Mouse (Mus musculus) adrenal gland, postnatal 14 days (tissue): ENCODE data around the gene Cxcl14. TPM values are rescaled to one million over a fixed set of nuclear protein-coding genes. Genes with fewer than 3 reads are reported as not detected.

ENCODE experiments used
- DNase-seq: peaks from one replicate; pipeline ENCODE4 v3.0.0; 2021; ENCODE audit warnings: mixed read lengths
- total RNA-seq: library from RNA; stranded (reverse); gene quantifications from 2 replicates; pipeline ENCODE4 v1.2.3, GENCODE M21; 2021

Gene Cxcl14
- total RNA-seq, 1 experiment from 2014 or later = 27.3 TPM

DNA sequence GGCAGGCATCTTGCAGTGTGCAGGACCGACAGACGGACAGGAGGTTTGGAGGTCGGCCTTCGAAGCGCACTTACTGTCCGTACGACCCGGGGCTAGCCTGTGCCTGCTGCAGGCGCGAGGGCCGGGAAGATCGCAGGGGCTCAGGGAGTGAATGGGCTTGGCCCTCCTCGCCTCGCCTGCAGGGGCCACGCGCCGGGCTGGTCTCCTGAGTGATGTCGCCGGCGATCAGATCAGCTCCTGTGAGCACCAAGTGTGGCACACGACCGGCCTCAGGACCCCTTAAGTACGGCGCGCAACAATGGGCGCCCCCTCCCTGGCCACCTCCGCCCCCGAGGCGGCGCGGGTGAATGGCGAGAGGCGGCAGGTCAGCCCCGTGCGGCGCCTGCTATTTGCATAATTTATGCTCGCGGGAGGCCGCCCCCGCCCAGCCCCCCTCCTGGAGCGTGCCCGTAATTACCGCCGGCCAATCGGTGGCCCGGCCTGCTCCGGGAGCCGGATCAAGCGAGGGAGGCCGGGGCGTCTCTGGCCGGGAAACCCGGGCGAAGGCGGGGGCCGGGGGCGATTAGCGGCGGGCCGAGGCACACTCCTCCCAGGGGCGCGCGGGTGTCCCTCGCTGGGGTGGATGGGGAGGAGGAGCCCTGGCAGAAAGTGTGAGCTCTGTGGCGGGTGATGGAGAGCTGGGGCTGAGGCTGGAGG is 44.3 kb downstream of the Cxcl14 start, which contains the start of gene Neurog1:
TSS of gene Neurog1 (minus strand) at position 240 of the 696 bp plus-strand sequence.
- DNase-seq = no peak

DNA sequence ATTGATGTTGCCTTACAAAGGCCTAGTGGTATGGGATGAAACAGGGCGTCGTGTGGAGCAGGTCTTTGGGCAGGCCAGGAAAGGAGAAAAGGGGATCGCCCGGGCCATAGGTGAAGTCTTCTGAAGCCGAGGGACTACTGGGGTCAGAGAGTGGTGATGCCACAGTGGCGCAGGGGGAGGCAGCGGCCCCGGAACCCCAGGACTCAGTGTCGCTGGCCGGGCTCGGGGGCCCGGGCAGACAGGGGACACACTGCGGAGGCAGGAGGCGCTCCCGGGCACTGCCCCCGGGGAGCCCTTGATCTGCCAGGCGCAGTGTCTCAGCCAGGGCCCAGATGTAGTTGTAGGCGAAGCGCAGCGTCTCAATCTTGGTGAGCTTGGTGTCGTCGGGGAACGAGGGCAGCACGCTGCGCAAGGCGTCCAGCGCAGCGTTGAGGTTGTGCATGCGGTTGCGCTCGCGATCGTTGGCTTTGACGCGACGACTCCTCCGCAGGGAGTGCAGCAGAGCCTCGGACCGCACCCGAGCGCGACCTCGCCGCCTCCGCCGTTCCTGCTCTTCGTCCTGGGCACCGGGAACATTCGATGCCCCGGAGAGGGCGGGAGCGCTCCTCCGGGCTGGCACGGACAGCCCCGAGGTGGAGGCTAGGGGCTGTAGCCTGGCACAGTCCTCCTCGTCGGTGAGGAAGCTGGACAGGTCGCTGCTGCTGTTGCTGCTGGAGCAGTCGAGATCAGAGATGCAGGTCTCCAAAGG is 45.0 kb downstream of the Cxcl14 start:
- no peak for DNase-seq

GRCm38 (mm10) chr13:56250551-56251161 is 45.7 kb downstream of the Cxcl14 start:
- no peak for DNase-seq

DNA sequence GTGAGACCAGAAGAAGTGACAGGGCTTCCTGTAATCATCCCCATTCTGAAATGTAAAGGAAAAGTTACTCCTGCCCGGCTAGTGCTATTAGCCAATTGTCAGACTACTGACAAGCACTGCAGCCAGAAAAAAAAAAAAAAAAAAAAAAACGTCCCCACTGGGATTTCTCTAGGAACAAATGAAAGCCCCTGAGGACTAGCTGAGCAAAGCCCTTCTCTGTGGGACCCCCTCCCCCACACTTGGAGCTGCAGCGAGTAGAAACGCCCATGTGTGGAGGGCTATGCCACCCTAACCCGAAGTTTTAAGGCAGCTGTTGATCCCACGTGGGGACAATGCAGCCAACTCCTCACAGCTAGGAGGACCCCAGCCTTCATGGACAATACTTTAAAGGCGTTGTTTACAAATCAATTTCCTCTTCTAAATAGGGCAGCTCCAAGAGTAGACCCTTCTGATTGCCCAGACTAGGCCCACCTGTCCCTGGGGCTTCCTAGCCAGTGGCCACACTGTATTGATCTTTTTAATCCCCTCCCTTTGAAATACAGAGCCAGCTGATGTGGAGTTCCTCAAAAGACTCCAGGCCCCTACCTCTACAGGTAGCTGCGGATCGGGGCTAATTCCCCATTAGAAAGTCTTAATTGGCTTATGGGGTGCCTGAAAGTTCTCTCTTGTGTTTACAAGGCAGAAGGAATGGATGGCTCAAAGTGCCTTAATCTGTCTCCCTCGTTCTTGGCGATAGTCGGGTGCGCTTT is 46.6 kb downstream of the Cxcl14 start:
- DNase-seq = no peak

DNA sequence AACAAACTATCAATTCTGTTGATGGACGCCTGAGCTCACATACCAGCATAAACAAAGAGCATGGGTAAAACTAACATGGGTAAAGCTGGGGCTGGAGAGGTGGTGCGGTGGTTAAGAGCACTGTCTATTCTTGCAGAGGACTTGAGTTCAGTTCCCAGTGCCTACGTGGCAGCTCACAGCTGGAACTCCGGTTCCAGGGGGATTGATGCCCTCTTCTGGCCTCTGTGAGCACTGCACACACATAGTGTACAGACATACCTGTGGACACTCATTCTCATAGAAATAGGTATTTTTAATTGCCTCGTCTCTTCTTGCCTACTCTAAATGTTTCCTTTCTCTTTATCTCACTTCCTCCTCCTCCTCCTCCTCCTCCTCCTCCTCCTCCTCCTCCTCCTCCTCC is 53.2 kb downstream of the Cxcl14 start:
- DNase-seq = no peak

GRCm38 (mm10) chr13:56240012-56240770 is 56.2 kb downstream of the Cxcl14 start:
- DNase-seq = no peak

Other genes with a start within 250 kb of the Cxcl14 start
- 126 and 140 TPM in 2 replicates for gene H2afy, start 160.2 kb downstream of the Cxcl14 start, total RNA-seq
- 1.1 and 2.4 TPM in 2 replicates for gene Tifab, start 117.7 kb downstream of the Cxcl14 start, total RNA-seq
- gene Neurog1, start 44.4 kb downstream of the Cxcl14 start, total RNA-seq = not detected in 2 replicates
- gene Gm3045, start 130.0 kb upstream of the Cxcl14 start, total RNA-seq = not detected in 2 replicates
- gene Slc25a48, start 141.8 kb upstream of the Cxcl14 start, total RNA-seq = 2.7 and 4.6 TPM in 2 replicates
- gene Il9, start 185.7 kb upstream of the Cxcl14 start, total RNA-seq = not detected in 2 replicates
- gene Fbxl21, start 225.9 kb upstream of the Cxcl14 start, total RNA-seq = 2.7 and 3.0 TPM in 2 replicates